Mouse (Mus musculus): ENCODE results near the gene Plce1. TPM values are rescaled to one million over a fixed set of nuclear protein-coding genes. Genes with fewer than 3 reads are reported as not detected.
A peak's percentile ranks its signal among the peaks of the same experiment; 100 is the strongest.

Plce1 gene
- polyA plus RNA-seq, 1 experiment from 2014 or later, result 4.5 TPM

- no peaks in the 10 kb centered on the region for H3K9me3 ChIP-seq
- H3K9ac ChIP-seq, result no peak overlapping the region
- H3K36me3 ChIP-seq, result peaks cover 32% of the 10 kb centered on the region
- H3K27me3 ChIP-seq (replicated peaks), result no peaks in the 10 kb centered on the region
- no peak overlapping the region for H3K27ac ChIP-seq (replicated peaks)
- H3K4me2 ChIP-seq, result no peak overlapping the region
- WGBS, result 50% methylated on average over 2 of the region's 2 CpGs
- no peak overlapping the region for H3K4me3 ChIP-seq
- no peak for ATAC-seq (ENCODE audit: extremely low read depth, insufficient number of reproducible peaks, low FRiP score, low TSS enrichment)
- H3K4me1 ChIP-seq, result no peaks in the 10 kb centered on the region
Measured at GRCm38 (mm10) chr19:38778805-38779204, 297.9 kb downstream of the Plce1 start.

DNA sequence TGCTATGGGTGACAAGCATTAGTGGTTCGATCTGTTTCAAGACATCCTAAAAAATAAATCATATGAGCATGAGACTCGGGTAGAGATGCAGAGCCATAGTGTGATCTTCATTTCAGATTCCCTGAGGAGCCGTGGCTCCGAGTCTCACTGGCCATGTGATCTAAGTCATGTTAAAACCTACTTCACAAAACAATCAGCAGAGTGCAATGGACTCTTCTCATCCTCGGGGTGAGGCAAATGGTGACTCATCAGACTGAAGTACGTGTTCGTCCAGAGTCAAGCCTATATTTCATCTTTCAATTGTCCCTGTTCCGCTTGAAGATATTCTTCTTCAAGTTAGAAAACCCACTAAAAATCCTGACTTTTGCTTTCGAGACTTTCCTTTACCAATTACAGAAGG lies 302.6 kb downstream of the Plce1 start:
- 78% methylated on average over 9 of the region's 9 CpGs for WGBS

GRCm38 (mm10) chr19:38787756-38788155 lies 306.8 kb downstream of the Plce1 start:
- Histone ChIP-seq H3K27me3 (replicated peaks) (no peaks in the 10 kb centered on the region), H3K4me1 (no peaks in the 10 kb centered on the region), H3K4me3 (no peak overlapping the region), H3K27ac (replicated peaks) (no peak overlapping the region), H3K9ac (no peak overlapping the region), H3K4me2 (no peak overlapping the region), H3K36me3 (peaks cover 69% of the 10 kb centered on the region), H3K9me3 (no peaks in the 10 kb centered on the region)
- 90% methylated on average over 6 of the region's 6 CpGs for WGBS
- no peak for ATAC-seq (ENCODE audit: extremely low read depth, insufficient number of reproducible peaks, low FRiP score, low TSS enrichment)

More for the DNA sequence above, 302.6 kb downstream of the Plce1 start:
- ATAC-seq (ENCODE audit: extremely low read depth, insufficient number of reproducible peaks, low FRiP score, low TSS enrichment), result no peak
- Histone ChIP-seq H3K4me3 (no peak overlapping the region), H3K27me3 (replicated peaks) (no peaks in the 10 kb centered on the region), H3K4me2 (no peak overlapping the region), H3K4me1 (no peaks in the 10 kb centered on the region), H3K9me3 (no peaks in the 10 kb centered on the region), H3K9ac (no peak overlapping the region), H3K36me3 (peaks cover 50% of the 10 kb centered on the region), H3K27ac (replicated peaks) (no peak overlapping the region)

DNA sequence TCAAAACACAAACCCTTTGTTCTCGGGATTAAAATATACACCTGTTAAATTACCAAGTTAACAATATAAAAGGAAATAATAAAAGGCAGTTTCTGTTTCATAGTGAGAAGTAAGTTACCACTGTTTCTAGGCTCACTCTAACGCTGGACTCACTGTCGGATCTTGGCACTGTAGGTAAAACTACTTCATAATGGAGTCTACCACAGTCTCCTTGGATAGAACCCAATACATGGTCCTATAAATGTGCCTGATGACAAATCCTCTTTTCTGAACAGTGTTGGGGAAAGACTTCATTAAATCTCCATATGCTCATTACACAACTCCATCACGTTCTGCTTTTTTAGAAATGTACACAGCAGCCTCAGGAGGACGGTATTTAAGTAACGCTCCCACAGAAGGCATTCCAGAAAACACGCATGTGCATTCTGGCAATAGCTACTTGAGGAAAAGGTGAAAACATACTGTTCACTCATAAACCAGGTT lies 312.7 kb downstream of the Plce1 start:
- no peak overlapping the region for H3K4me2 ChIP-seq
- H3K27me3 ChIP-seq (replicated peaks), result no peaks in the 10 kb centered on the region
- H3K9me3 ChIP-seq, result no peaks in the 10 kb centered on the region
- no peak overlapping the region for H3K27ac ChIP-seq (replicated peaks)
- H3K9ac ChIP-seq, result no peak overlapping the region
- peaks cover 95% of the 10 kb centered on the region for H3K36me3 ChIP-seq
- H3K4me1 ChIP-seq, result no peaks in the 10 kb centered on the region
- 90% methylated on average over 7 of the region's 7 CpGs for WGBS
- ATAC-seq (ENCODE audit: extremely low read depth, insufficient number of reproducible peaks, low FRiP score, low TSS enrichment), result no peak
- H3K4me3 ChIP-seq, result no peak overlapping the region

GRCm38 (mm10) chr19:38796546-38796945 lies 315.6 kb downstream of the Plce1 start:
- no peak overlapping the region for H3K4me2 ChIP-seq
- H3K27ac ChIP-seq (replicated peaks), result no peak overlapping the region
- no peak overlapping the region for H3K4me3 ChIP-seq
- H3K9ac ChIP-seq, result no peak overlapping the region
- H3K36me3 ChIP-seq, result peaks cover 91% of the 10 kb centered on the region
- no peaks in the 10 kb centered on the region for H3K4me1 ChIP-seq
- H3K27me3 ChIP-seq (replicated peaks), result no peaks in the 10 kb centered on the region
- no peaks in the 10 kb centered on the region for H3K9me3 ChIP-seq
- no peak for ATAC-seq (ENCODE audit: extremely low read depth, insufficient number of reproducible peaks, low FRiP score, low TSS enrichment)
- WGBS, result 76% methylated on average over 5 of the region's 5 CpGs

GRCm38 (mm10) chr19:38798291-38798690 lies 317.4 kb downstream of the Plce1 start:
- Histone ChIP-seq H3K9ac (no peak overlapping the region), H3K4me2 (no peak overlapping the region), H3K4me3 (no peak overlapping the region), H3K4me1 (no peaks in the 10 kb centered on the region), H3K27ac (replicated peaks) (no peak overlapping the region), H3K9me3 (no peaks in the 10 kb centered on the region), H3K27me3 (replicated peaks) (no peaks in the 10 kb centered on the region), H3K36me3 (peaks cover 92% of the 10 kb centered on the region)
- no peak for ATAC-seq (ENCODE audit: extremely low read depth, insufficient number of reproducible peaks, low FRiP score, low TSS enrichment)
- 94% methylated on average over 1 of the region's 1 CpGs for WGBS

- no peak overlapping the region for H3K9ac ChIP-seq
- no peaks in the 10 kb centered on the region for H3K4me1 ChIP-seq
- no peak overlapping the region for H3K27ac ChIP-seq (replicated peaks)
- no peak overlapping the region for H3K4me3 ChIP-seq
- no peaks in the 10 kb centered on the region for H3K9me3 ChIP-seq
- peaks cover 92% of the 10 kb centered on the region for H3K36me3 ChIP-seq
- H3K4me2 ChIP-seq, result no peak overlapping the region
- no peak for ATAC-seq (ENCODE audit: extremely low read depth, insufficient number of reproducible peaks, low FRiP score, low TSS enrichment)
- no peaks in the 10 kb centered on the region for H3K27me3 ChIP-seq (replicated peaks)
- 91% methylated on average over 6 of the region's 6 CpGs for WGBS
Measured at GRCm38 (mm10) chr19:38798801-38799200, 317.9 kb downstream of the Plce1 start.

DNA sequence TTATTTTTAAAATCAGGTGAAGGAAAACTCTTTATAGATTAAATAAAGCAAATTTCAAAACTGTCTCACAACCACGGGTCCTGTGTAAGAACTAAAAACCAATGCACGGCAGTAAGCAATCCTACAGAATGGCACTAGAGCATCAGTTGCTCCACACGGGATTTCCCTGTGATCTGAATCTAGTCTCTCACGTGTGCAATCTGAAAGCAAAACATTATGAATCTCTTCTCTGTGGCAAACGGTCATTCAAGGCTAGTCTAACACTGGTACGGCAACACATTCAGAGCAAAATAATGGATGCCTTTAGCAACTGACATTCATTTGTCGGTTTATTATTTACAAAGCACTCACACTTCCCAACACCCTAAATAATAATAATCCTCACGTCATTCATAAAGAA lies 337.3 kb downstream of the Plce1 start:
- Histone ChIP-seq H3K36me3 (peaks cover 29% of the 10 kb centered on the region), H3K27me3 (replicated peaks) (no peaks in the 10 kb centered on the region), H3K27ac (replicated peaks) (no peak overlapping the region), H3K4me3 (peak overlapping the region; percentile 92), H3K4me2 (peak overlapping the region; percentile 81), H3K9me3 (no peaks in the 10 kb centered on the region), H3K4me1 (peaks cover 16% of the 10 kb centered on the region), H3K9ac (peak overlapping the region; percentile 91)
- no peak for ATAC-seq (ENCODE audit: extremely low read depth, insufficient number of reproducible peaks, low FRiP score, low TSS enrichment)
- WGBS, result 38% methylated on average over 8 of the region's 8 CpGs

GRCm38 (mm10) chr19:38818766-38819426 lies 338.0 kb downstream of the Plce1 start, which contains the start of gene Noc3l:
Noc3l (minus strand) TSS chr19:38819237.
- Histone ChIP-seq H3K4me1 (peaks cover 16% of the 10 kb centered on the region), H3K9me3 (no peaks in the 10 kb centered on the region), H3K4me3 (peak within 1 kb of the TSS; percentile 92), H3K27me3 (replicated peaks) (no peaks in the 10 kb centered on the region), H3K9ac (peak within 1 kb of the TSS; percentile 91), H3K4me2 (peak within 1 kb of the TSS; percentile 81), H3K36me3 (peaks cover 24% of the 10 kb centered on the region), H3K27ac (replicated peaks) (peak within 1 kb of the TSS; percentile 73)
- WGBS, result under 1% methylated on average over 38 of the region's 38 CpGs
- peak; percentile 74 for ATAC-seq (ENCODE audit: extremely low read depth, insufficient number of reproducible peaks, low FRiP score, low TSS enrichment)

GRCm38 (mm10) chr19:38819427-38819802 lies 338.5 kb downstream of the Plce1 start:
- ATAC-seq (ENCODE audit: extremely low read depth, insufficient number of reproducible peaks, low FRiP score, low TSS enrichment), result no peak
- WGBS, result 12% methylated on average over 16 of the region's 16 CpGs

GRCm38 (mm10) chr19:38820186-38820804 lies 339.4 kb downstream of the Plce1 start:
- peaks cover 10% of the 10 kb centered on the region for H3K36me3 ChIP-seq
- H3K9ac ChIP-seq, result no peak overlapping the region
- no peak overlapping the region for H3K4me3 ChIP-seq
- H3K27me3 ChIP-seq (replicated peaks), result no peaks in the 10 kb centered on the region; the same call in 1 of the 2 replicates
- H3K4me1 ChIP-seq, result peaks cover 16% of the 10 kb centered on the region
- 0 out of 2 replicates have a peak overlapping the region, but pooled peaks have one; percentile 20 for H3K27ac ChIP-seq (replicated peaks)
- H3K4me2 ChIP-seq, result peak overlapping the region; percentile 22
- 48% methylated on average over 4 of the region's 4 CpGs for WGBS
- no peaks in the 10 kb centered on the region for H3K9me3 ChIP-seq
- ATAC-seq (ENCODE audit: extremely low read depth, insufficient number of reproducible peaks, low FRiP score, low TSS enrichment), result no peak

More at GRCm38 (mm10) chr19:38819427-38819802, 338.5 kb downstream of the Plce1 start:
- Histone ChIP-seq H3K4me2 (peak overlapping the region; percentile 81), H3K36me3 (peaks cover 19% of the 10 kb centered on the region), H3K4me3 (peak overlapping the region; percentile 92), H3K9ac (peak overlapping the region; percentile 91), H3K27me3 (replicated peaks) (no peaks in the 10 kb centered on the region; the same call in 1 of the 2 replicates), H3K9me3 (no peaks in the 10 kb centered on the region), H3K27ac (replicated peaks) (peak overlapping the region; percentile 73), H3K4me1 (peaks cover 16% of the 10 kb centered on the region)

All from heart, embryonic 13.5 days (tissue).